Mouse (Mus musculus): Measurements from ENCODE around the gene Aplp2. TPM values are rescaled to one million over a fixed set of nuclear protein-coding genes. Genes with fewer than 3 reads are reported as not detected.

Gene Aplp2
- polyA plus RNA-seq (2012; rRNA removed), result 93.8 and 147 TPM in 2 replicates

DNA sequence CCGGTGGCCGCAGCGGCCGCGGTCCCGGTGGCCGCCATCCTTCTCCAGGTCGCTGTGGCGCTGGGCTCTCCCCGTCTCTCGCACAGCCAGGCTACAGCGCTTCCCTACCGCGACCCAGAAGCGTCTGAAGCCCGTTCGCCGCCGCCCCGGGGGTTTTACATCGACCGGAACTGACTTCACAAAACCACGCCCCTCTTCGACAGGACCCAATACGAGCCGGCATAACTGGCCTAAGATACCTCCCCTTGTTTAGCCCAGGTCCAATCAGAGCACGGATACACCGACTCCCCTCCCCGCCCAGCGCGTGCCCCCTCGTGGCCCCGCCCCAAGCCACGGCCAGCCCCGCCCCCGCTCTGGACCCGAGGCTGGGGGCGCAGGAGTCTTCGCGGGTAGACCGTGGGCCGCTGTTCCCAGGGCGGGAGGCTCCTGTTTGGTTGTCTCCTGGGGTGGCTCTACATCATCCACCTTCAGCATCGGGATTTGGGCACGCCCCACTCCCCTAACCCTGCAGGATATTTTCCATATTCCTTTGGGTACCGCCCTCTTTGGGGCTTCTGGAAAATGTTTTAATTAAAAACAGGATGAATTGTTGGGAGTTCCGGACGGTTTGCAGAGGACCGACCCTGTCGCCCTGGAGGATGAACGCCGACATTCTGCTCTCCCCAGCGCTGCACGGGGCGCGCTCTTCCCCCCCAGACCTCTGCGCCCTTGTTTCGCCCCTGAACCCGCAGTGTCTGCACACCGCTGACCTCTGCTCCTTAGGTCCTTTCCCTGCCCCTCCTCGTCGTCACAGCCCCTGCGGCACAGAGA lies at the start of gene Aplp2:
TSS of gene Aplp2 (minus strand) at position 126 of the 810 bp plus-strand sequence.
- 1% methylated on average over 63 of the region's 63 CpGs for WGBS
- H3K27me3 ChIP-seq (ENCODE audit: control insufficient read depth, insufficient read depth, low read length), result no peaks in the 10 kb centered on the region
- H3K4me3 ChIP-seq (ENCODE audit: low read depth, low read length), result peak within 1 kb of the TSS; percentile 96
- no peaks in the 10 kb centered on the region for H3K36me3 ChIP-seq (ENCODE audit: control insufficient read depth, insufficient read depth, low read length)
- H3K27ac ChIP-seq (ENCODE audit: insufficient read depth, low read depth, low read length), result peak within 1 kb of the TSS; percentile 56
- TF ChIP-seq POLR2A (IDR thresholded peaks at IDR 0.05; ENCODE audit: low read depth, low read length) (peak; percentile 99), CTCF (IDR thresholded peaks at IDR 0.05; ENCODE audit: extremely low read depth, insufficient read length, insufficient replicate concordance, low read depth, low read length) (no peak)
- H3K4me1 ChIP-seq (ENCODE audit: control insufficient read depth, insufficient read depth, insufficient read length, low read length), result peaks cover 2% of the 10 kb centered on the region

DNA sequence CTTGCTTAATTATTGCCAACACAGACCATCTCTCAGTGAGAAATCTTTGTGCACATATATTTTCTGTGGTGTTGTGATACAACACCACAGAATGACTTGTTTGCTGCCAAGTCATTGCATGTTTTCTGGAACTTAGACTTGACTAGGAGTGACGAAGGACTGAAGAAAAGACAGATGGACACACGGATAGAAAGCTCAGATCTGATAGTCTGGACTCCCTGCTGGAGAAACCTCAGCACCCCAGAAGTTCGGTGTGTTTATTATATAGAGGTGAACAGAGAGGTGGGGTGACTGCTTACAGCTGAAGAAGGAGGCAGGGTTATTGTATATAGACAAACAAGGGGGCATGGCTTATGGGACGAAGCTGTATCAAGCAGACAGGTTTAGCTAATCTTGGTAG lies 48.6 kb upstream of the Aplp2 start:
- 81% methylated on average over 4 of the region's 4 CpGs for WGBS
- H3K36me3 ChIP-seq (ENCODE audit: control insufficient read depth, insufficient read depth, low read length), result no peaks in the 10 kb centered on the region
- no peak overlapping the region for H3K4me3 ChIP-seq (ENCODE audit: low read depth, low read length)
- no peak overlapping the region for H3K27ac ChIP-seq (ENCODE audit: insufficient read depth, low read depth, low read length)
- no peaks in the 10 kb centered on the region for H3K4me1 ChIP-seq (ENCODE audit: control insufficient read depth, insufficient read depth, insufficient read length, low read length)
- no peaks in the 10 kb centered on the region for H3K27me3 ChIP-seq (ENCODE audit: control insufficient read depth, insufficient read depth, low read length)
- TF ChIP-seq CTCF (IDR thresholded peaks at IDR 0.05; ENCODE audit: extremely low read depth, insufficient read length, insufficient replicate concordance, low read depth, low read length) (no peak), POLR2A (IDR thresholded peaks at IDR 0.05; ENCODE audit: low read depth, low read length) (no peak)

DNA sequence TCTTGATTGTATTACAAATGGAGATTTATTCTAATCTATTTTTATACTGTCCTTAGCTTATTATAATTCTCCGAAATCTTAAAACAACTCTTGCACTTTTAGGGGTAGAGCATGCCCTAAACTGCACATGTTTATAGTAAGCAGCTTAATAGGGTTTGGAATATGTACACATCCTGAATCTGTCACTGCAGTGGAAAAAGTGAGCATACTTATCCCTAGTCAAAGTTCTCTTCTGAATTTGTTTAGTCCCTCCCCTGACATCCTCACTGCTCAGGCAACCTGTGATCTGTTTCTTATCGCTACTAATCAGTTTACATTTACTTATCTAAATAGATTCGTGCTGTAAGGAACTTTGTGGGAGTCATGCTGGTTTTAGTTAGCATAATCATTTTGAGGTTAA lies 46.6 kb upstream of the Aplp2 start:
- 33% methylated on average over 3 of the region's 3 CpGs for WGBS

GRCm38 (mm10) chr9:31255953-31256352 lies 44.3 kb upstream of the Aplp2 start:
- no peaks in the 10 kb centered on the region for H3K27me3 ChIP-seq (ENCODE audit: control insufficient read depth, insufficient read depth, low read length)
- TF ChIP-seq POLR2A (IDR thresholded peaks at IDR 0.05; ENCODE audit: low read depth, low read length), result no peak
- TF ChIP-seq CTCF (IDR thresholded peaks at IDR 0.05; ENCODE audit: extremely low read depth, insufficient read length, insufficient replicate concordance, low read depth, low read length), result no peak
- no peak overlapping the region for H3K27ac ChIP-seq (ENCODE audit: insufficient read depth, low read depth, low read length)
- H3K36me3 ChIP-seq (ENCODE audit: control insufficient read depth, insufficient read depth, low read length), result no peaks in the 10 kb centered on the region
- 91% methylated on average over 7 of the region's 7 CpGs for WGBS
- H3K4me1 ChIP-seq (ENCODE audit: control insufficient read depth, insufficient read depth, insufficient read length, low read length), result peaks cover 19% of the 10 kb centered on the region; the same call in 1 of the 2 replicates
- no peak overlapping the region for H3K4me3 ChIP-seq (ENCODE audit: low read depth, low read length)

More for the DNA sequence above, 46.6 kb upstream of the Aplp2 start:
- TF ChIP-seq POLR2A (IDR thresholded peaks at IDR 0.05; ENCODE audit: low read depth, low read length), result no peak
- no peak for TF ChIP-seq CTCF (IDR thresholded peaks at IDR 0.05; ENCODE audit: extremely low read depth, insufficient read length, insufficient replicate concordance, low read depth, low read length)
- no peaks in the 10 kb centered on the region for H3K36me3 ChIP-seq (ENCODE audit: control insufficient read depth, insufficient read depth, low read length)
- H3K4me1 ChIP-seq (ENCODE audit: control insufficient read depth, insufficient read depth, insufficient read length, low read length), result peaks cover 15% of the 10 kb centered on the region; the same call in 1 of the 2 replicates
- H3K27ac ChIP-seq (ENCODE audit: insufficient read depth, low read depth, low read length), result no peak overlapping the region
- H3K27me3 ChIP-seq (ENCODE audit: control insufficient read depth, insufficient read depth, low read length), result no peaks in the 10 kb centered on the region
- no peak overlapping the region for H3K4me3 ChIP-seq (ENCODE audit: low read depth, low read length)

GRCm38 (mm10) chr9:31254697-31255004 lies 43.0 kb upstream of the Aplp2 start:
- 28% methylated on average over 7 of the region's 7 CpGs for WGBS
- H3K27me3 ChIP-seq (ENCODE audit: control insufficient read depth, insufficient read depth, low read length), result no peaks in the 10 kb centered on the region
- H3K4me1 ChIP-seq (ENCODE audit: control insufficient read depth, insufficient read depth, insufficient read length, low read length), result peaks cover 19% of the 10 kb centered on the region; the same call in 1 of the 2 replicates
- H3K4me3 ChIP-seq (ENCODE audit: low read depth, low read length), result no peak overlapping the region
- TF ChIP-seq POLR2A (IDR thresholded peaks at IDR 0.05; ENCODE audit: low read depth, low read length), result no peak
- no peak for TF ChIP-seq CTCF (IDR thresholded peaks at IDR 0.05; ENCODE audit: extremely low read depth, insufficient read length, insufficient replicate concordance, low read depth, low read length)
- H3K27ac ChIP-seq (ENCODE audit: insufficient read depth, low read depth, low read length), result peak overlapping the region; percentile 61
- H3K36me3 ChIP-seq (ENCODE audit: control insufficient read depth, insufficient read depth, low read length), result no peaks in the 10 kb centered on the region

GRCm38 (mm10) chr9:31253866-31254696 lies 42.5 kb upstream of the Aplp2 start:
- Histone ChIP-seq H3K4me1 (ENCODE audit: control insufficient read depth, insufficient read depth, insufficient read length, low read length) (peaks cover 19% of the 10 kb centered on the region; the same call in 1 of the 2 replicates), H3K27ac (ENCODE audit: insufficient read depth, low read depth, low read length) (peak overlapping the region; percentile 73), H3K36me3 (ENCODE audit: control insufficient read depth, insufficient read depth, low read length) (no peaks in the 10 kb centered on the region), H3K27me3 (ENCODE audit: control insufficient read depth, insufficient read depth, low read length) (no peaks in the 10 kb centered on the region), H3K4me3 (ENCODE audit: low read depth, low read length) (no peak overlapping the region)
- 40% methylated on average over 11 of the region's 11 CpGs for WGBS
- TF ChIP-seq CTCF (IDR thresholded peaks at IDR 0.05; ENCODE audit: extremely low read depth, insufficient read length, insufficient replicate concordance, low read depth, low read length) (no peak), POLR2A (IDR thresholded peaks at IDR 0.05; ENCODE audit: low read depth, low read length) (no peak)

GRCm38 (mm10) chr9:31253311-31253734 lies 41.7 kb upstream of the Aplp2 start:
- no peak overlapping the region for H3K27ac ChIP-seq (ENCODE audit: insufficient read depth, low read depth, low read length)
- H3K4me3 ChIP-seq (ENCODE audit: low read depth, low read length), result peak overlapping the region; percentile 6; the same call in 1 of the 2 replicates

More at GRCm38 (mm10) chr9:31253311-31253734, 41.7 kb upstream of the Aplp2 start:
- Histone ChIP-seq H3K4me1 (ENCODE audit: control insufficient read depth, insufficient read depth, insufficient read length, low read length) (peaks cover 19% of the 10 kb centered on the region; the same call in 1 of the 2 replicates), H3K36me3 (ENCODE audit: control insufficient read depth, insufficient read depth, low read length) (no peaks in the 10 kb centered on the region), H3K27me3 (ENCODE audit: control insufficient read depth, insufficient read depth, low read length) (no peaks in the 10 kb centered on the region)
- WGBS, result 29% methylated on average over 10 of the region's 10 CpGs
- TF ChIP-seq POLR2A (IDR thresholded peaks at IDR 0.05; ENCODE audit: low read depth, low read length), result no peak
- no peak for TF ChIP-seq CTCF (IDR thresholded peaks at IDR 0.05; ENCODE audit: extremely low read depth, insufficient read length, insufficient replicate concordance, low read depth, low read length)

Measured in small intestine, adult 2 months (tissue).